Mouse (Mus musculus): ENCODE measurements around the gene Tnnc1.
A peak's percentile ranks its signal among the peaks of the same experiment; 100 is the strongest.

The Tnnc1 gene

DNA sequence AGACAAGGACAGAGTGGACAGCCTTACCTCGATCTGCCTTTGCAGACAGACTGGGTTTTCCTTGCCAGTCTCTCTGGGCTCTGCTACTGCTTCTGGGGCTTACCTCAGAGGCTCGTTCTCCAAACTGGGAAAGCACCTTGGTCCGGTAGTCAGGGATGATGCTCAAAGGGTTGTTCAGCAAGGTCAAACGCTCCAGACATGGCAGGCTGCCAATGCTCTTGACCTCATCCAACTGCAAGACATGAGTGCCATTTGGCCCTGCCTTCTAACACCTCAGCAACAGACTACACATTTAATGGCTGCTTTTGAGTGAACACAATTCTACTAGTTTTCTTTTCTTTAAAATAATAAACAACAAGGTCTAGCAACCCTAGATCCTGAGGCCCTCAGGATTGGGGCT, 21.5 kb upstream of the Tnnc1 start:
- DNase-seq = peak; percentile 82 to 84

DNA sequence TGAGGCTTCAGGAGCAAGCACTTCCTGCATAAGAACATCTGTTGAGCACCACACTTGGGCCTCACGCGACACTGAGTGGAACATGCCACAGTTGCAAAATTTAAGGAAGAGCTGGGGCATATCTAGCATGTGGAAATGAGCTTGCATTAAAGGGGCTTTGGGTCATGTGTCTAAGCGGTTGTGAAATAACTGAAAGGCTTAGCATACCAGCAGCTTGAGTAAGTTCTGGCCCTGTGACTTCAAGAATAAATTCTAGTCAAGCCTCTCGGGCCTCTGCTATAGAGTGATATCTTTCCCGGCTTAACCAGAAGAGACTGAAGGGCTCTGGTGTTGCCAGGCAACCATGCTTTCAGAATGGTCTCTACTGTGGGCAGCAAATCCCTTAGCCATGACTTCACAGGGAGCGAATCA, 19.3 kb upstream of the Tnnc1 start:
- DNase-seq = peak in 1 of 2 experiments; percentile 32

DNA sequence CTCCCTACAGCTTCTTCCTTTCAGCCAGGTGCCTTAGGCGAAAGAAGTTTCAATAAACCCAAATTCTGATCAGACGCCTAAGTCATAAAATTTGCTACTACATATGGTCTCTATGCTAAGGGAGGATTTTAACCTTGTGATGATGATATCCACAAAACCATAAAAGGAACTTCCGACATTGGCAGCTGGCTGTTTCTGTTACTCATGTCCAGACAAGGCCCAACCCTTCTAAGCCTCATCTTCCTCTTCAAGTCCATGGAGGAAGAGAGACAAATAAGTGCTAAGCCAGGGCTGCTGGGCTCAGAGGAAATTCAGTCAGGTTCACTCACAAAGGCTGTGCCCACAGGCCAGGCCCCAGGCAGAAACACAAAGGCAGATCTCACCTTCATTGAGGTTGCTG, 18.8 kb upstream of the Tnnc1 start:
- no peak for DNase-seq

DNA sequence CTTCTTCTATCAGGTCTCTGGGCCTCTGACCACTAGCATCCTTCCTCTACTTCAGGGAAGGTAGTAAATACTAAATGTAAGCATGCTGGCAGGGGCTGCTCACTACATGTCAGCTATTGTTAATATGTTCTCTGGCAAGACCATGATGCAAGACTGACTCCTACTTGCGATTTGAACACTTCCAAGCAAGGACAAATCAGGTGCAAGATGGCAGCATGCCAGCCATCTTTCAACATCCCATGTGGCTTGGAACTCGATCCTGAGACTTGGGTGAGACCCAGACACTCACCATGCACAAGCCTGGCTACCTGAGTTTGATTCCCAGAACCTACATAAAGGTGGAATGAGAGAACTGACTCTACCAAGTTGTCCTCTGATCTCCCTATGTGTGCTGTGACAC, 16.2 kb upstream of the Tnnc1 start:
- no peak for DNase-seq

DNA sequence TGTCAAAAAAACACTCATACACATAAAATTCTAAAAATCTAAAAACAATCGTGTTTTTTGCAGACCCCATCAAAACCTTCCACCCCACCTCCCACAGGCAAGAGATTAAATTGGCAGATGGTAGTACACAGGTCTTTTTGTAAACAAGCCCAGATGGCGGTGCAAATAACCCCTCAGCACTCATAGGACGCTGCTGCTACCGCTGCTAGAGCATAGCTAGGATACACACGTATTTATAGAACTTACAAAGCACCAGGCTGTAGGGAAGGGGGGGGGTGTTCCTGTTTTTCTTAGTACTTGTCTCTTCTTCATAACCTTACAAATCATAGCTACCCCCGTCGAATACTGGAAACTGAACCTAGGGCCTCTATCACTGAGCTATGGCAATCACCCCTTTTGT, 14.3 kb upstream of the Tnnc1 start:
- DNase-seq = no peak

DNA sequence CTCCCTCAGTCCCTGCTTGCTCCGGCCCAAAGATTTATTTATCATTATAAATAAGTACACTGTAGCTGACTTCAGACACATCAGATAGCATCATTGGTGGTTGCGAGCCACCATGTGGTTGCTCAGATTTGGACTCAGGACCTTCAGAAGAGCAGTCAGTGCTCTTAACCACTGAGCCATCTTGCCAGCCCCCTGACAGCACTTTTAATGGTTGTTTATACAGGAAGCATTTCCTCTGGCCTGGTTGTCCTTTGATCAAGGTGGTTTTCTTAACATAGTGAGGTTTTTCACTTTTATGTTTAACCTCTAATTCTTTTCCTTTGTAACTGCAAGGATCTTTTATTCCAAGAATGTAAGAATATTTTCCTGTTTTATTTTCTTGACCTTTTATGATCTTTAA, 13.7 kb upstream of the Tnnc1 start:
- no peak for DNase-seq

DNA sequence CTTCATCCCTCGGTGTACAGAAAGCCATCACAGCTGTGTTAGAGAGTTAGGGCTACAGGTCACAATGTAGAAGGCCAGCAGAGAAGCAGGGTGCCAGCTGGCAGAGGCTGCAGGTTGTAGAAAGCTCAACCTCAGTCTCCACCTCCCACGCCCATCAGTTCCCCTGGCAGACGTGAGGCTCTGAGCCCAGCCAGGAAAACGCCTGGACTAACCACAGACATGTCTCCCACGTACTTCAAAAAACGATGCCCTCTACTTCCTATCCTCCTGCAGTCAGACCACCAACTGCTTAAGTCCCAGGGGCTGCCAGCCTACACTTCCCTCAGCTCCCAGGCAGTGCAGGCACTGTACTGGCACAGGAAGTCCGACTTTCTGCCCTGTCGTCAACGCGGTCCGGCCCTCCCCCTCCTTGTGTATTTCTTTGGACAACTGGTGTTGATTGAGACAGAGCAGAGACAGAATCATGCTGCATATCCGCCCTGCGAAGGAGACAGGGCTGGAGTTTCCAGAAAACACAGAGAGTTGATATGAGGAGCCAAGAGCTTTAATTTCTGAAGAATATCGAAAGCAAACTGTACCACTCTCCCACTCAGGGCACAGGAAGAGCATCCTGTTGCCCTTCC, 13.1 kb upstream of the Tnnc1 start:
- peak; percentile 64 to 74 for DNase-seq

DNA sequence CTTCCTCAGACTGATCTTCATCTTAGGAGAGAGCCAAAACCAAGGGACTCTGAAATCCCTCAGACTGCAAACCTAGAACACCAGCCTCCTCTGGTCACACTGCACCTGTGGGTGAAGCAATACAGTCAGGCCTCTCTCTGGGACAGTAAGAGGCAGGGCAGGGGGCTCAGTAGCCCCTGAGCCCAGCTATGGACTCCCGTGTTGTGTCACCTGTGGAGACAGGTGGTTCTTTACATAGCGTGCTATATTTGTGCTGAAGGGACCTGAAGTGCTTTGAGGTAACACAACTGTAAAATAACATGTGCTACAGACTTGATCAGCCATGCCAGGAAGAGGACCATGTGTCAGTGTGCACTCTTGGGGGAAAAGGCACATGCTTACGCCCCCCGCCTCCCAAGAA, 12.6 kb upstream of the Tnnc1 start:
- DNase-seq = no peak

DNA sequence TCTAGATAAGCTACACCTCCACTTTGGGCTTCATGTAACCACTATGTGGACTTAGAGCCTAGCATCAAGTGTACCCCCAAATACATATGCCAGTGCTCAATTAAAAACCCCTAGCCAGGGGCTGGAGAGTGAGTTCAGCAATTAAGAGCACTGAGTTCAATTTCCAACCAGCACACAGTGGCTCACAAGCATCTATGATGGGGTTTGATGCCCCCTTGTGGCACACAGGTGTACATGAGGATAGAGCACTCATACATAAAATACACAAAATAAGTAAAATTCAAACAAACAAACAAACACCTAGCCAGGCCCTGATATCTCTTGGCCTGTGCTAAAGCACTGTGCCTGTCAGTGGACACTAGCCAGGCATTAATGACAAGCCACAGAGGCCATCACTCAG, 12.1 kb upstream of the Tnnc1 start:
- peak in 1 of 2 experiments; percentile 44 for DNase-seq

DNA sequence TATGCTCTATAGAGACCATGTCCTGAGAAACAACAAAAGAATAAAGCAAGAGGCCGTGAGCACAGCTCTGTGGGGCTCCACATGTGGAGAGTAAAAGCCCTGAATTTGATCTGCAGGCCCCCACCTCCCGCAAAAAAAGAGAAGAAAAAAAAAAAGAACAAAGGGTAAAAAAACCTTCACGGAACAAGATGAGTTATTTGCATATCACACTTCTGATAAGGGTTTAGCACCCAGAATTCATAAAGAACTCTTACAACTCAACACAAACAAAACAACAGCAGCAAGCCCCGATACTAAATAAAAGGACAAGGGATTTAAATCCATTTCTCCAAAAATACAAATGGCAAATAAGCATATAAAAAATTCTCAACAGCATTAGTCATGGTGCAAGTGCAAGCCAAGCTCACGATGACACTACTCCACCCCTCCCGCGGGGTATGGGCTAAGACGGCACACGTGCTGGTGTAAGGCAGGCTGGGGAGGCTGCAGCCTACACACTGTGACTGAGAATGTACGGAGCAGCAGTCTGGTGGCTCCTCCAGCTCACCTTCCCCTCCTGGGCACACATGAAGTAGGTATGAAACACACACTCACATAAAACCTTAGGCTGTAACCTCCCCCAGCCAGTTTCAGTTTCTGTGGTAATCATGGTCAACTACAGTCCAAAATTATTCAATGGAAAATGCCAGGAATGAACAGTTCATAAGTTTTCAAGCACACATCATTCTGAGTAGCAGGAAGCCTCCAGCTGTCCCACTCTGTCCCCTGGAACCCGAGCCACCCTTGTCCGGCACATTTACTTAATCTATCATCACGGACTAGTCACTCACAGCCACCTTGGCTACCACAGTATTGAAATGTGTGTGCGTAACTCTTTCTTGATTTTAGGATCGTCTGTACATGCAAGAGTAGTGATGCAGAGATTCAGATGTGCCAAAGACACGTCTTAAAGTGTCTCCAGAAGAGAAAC, 10.3 kb upstream of the Tnnc1 start:
- DNase-seq = no peak

DNA sequence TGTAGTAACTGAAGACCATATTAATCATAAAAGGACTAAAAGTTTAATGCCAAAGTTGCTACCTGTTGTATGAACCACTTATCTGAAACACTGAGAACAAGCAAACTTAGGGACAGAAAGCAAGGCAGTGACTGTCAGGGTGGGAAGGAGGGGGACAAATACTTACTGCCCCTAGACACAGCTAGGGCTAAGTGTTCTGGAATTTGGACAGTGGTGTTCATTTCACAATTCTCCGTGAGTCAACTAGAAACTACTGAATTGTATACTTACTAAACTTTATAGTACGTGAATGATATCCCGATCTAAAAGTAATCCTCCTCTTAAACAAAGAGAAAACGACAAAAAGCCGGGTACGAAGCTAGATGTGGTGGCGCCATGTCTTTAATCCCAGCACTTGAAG, 8.5 kb upstream of the Tnnc1 start:
- DNase-seq = no peak

DNA sequence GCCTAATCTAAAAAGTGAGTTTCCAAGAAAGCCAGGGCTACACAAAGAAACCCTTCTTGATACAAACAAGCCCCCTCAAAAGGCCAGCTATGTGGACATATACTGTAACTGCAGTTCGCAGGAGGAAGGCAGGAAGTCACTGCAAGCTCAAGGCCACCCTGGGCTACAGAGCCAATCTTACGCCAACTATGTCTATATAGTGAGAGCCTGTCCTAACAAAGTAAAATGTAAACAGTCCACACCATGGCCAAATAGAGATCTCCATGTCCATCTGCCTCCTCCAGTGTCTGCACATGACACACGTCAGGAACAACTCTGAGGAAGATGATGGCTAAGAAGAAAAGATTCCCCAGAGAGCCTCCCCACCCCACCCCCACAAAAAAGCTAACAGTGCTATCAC, 8.1 kb upstream of the Tnnc1 start:
- DNase-seq = no peak

DNA sequence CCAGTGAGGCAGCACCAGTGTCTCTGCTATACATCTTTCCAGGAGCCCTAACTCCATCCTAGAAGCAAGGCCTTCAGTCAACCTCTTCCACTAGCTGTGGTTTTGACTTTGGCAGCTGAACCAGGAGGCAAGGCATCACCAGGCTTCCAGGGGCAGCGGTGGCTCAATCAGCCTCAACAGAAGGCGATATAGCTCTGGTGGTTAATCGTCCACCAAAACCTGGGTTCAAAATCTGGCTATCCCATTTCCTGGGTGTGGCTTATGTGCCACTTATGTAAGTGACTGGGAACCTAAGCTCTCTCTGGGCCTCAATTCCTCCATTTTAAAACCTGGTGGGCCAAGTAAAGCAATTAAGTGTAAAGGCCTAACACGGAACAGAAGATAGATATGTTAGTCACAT, 3.3 kb upstream of the Tnnc1 start:
- DNase-seq = no peak

DNA sequence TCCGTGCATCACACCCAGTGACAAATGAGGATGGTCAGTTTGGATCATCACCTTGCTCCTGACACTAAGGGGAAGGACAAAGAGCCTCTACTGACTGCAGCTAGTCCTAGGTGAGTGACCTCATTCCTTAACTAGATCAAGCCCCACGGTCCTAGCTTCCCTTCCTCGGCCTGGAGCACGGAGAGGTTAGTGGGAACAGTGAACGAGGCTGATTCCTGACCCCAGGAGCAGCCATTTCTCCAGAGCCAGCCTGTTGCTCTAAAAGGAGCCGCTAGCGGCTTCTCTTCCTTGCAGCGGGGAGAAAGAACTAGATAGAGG, 2.9 kb upstream of the Tnnc1 start:
- no peak for DNase-seq

DNA sequence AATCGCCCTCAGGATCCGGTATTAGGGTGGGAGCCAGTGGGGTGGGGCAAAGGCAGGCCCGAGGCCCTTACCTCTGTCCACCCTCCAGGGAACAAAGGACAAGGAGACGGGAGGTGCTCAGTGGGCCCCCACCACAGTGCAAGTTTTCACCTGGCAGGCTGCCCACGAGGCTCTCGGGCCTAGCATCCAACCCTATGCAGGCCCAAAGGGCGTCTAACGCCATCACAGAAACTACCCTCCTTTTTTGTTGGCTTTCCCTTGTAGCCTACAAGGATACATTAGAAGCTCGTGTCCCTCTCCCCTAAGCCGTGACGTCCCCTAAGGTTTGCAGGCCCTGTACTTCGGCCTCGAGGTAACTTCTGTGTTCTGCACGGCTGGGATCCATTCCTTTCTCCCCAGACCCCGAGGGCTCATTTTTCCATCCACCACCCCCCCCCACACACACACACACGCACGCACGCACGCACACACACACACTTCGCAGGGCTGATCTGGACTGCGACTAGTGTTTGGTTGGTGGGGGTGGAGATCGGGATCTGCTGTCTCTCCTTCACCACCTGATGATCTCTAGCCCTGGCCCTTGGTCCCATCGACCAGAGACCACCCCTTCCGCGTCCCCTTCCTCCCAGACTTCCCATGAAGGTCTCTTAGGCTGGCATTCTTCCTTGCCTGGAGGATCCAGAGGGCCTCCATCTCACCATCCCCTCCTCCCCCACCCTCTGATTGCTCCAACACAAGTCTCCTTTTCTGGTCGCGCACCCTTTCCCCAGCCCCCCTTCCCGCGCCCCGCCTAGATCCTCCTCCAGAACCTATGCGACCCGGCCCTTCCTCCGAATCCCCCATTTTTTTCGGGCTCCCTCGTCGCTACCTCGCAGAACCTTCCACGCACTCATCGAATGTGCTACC, 2.3 kb upstream of the Tnnc1 start:
- peak; percentile 51 to 58 for DNase-seq

DNA sequence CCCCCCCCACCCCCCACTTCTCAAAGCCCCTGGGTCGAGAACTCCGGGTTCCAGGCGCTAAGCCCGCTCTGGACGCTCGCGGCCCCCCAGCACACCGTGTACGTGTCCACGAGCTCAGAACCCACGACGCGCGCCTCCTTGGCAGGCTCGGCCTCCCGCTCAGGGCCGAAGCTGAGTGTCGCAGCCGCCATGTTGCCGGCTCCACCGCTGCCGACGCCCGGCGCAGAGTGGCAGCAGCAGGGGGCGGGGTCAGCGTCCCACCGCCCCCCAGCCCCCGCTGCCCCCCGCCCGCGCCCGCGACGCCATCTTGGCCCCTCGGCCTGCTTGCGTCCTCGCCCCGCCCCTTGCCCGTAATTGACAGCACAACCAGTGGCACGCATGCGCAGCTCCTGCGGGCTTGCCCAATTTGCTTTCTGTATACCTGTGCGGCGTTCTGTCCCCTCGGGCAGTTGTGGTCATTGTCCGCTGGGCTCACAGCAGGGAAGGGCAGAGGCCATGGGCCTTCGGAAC, 1.6 kb upstream of the Tnnc1 start:
- DNase-seq = peak; percentile 95 to 96

DNA sequence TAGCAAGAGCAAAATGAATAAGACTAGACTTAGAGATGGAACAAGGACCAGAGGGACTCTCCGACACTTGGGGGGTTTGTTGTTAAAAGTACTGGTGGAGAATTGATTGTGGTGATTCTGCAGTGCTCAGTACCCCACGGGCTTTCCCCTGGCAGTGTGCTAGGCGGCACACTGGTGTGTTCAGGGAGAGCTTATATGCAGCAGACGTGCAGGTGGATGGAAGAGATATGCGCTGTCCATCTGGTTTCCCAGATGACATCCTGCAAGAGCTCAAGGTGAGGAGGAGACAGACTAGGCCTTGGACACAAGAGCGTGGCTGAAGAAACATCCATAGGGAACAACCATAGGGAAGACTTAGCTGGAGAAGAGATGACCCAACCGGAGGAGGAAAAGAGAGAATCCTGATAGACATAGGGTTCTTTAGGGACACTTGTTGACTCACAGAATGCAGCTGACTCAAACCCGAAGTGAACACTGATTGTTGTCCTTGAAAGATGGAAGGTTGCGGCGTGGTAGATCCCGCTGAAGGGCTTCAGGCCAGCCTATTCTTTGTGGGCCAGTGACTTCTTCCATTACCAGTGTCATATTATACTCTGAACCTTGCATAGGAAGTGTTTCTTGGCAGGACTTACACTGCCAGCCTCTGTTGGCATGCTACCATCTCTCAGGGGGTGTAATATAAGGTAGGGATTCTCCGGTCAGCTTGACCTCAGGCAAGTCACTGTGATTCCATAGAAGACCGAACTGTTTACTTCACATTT, 862 bp upstream of the Tnnc1 start:
- DNase-seq = no peak

DNA sequence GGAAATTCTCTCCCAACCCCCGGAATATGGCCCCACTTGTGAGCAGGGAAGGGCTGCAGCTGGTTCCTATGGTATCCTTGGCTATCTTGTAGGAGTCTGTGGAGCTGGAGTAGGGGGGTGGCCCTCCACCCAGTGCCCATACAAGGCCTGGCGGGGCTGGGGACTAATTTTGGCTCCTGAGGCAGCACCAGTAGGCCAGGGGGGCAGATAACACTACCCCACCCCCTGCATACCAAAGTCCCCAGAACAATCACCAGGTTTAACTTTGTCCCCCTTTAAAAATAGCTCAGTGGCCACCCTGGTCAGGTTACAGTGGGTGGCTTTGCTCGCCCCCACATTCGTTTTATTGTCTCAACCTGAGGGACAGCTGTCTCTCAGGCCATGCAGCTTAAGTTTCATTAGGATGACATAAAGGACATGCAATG, 1.0 kb downstream of the Tnnc1 start:
- DNase-seq = no peak

DNA sequence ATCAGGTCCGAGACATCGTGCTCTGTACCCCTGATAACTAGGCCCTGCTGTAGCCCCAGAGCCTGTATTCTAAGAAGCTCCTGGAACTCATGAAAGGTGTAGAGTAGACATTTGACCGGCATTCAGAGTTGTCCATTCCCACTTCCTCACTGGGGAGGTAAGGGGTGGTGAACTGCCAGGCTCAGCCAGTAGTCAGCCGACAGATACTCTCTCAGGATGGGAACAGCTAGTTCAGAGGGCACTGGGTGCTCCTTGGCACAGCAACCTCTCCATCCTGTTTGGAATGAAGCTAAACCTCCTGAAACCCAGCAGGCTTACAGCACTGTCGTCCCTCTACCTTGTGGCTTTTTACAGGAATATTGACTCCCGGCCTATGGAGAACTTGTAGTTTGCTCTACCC, 3.7 kb downstream of the Tnnc1 start:
- no peak for DNase-seq

DNA sequence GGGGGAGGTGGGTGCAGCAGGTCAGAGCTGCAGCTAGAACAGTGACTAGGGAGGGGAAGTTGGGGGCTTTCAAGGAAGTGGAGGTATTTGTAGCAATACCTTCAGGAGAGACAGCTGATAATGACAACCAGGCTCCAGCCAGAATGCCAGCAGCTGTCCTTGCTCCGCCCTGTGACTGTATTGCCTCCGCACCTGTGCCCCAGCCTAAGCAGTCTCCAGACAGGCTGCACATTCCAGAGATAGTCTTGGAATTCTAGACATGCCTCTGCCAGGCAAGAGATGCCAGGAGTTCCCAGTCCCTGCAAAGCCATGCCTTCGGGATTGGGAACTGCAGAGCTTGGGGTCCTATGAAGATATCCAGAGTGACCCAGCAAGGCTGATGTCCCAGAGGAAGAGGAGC, 4.4 kb downstream of the Tnnc1 start:
- no peak for DNase-seq

DNA sequence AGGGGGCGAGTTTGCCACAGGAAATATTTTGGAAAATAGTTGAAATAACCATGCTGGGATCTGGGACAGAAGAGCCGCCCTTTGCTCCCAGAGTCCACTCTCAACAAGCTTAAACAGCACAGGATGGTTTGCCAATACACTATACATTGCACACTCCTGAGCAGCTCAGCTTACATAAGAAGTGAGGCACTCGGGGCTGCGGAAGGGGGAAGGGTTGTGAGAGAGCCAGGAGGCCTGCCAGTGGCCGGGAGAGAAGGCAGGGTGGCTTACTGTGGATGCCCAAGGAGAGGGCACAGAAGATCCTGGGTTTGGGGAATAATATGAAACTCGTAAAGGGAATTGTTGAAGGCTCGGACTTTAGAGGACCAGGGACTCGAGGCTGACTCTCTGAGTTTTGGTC, 5.8 kb downstream of the Tnnc1 start:
- DNase-seq = no peak

DNA sequence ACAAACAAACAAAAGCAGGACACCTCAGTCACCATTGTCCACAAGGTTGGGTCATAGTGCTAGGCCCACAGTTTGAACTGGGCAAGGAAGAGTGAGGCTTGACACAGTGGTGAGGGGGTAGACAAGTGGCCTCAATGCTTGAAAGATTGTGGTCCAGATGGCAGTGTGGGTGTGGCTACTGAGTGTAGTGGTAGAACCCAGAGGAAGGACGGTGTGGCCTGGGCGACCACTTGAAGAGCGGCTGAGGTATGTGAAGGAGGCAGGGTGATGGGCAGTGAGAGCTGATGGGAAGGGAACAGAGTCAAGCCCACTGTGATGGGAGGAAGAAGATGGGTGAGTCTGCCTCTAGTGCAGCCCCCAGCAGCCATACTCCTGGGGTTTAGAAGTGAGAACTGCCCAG, 6.6 kb downstream of the Tnnc1 start:
- DNase-seq = no peak
